Mouse (Mus musculus): ENCODE measurements around the gene Pop7. TPM values are rescaled to one million over a fixed set of nuclear protein-coding genes. Genes with fewer than 3 reads are reported as not detected.
A peak's percentile ranks its signal among the peaks of the same experiment; 100 is the strongest.

Pop7 gene
- total RNA-seq, 2 experiments from 2014 or later, result 33.6 to 36.1 TPM

GRCm38 (mm10) chr5:137529221-137529995 is 27.1 kb upstream of the Pop7 start:
- no peak for DNase-seq (ENCODE audit: low spot score in 2 of 2)
- intact Hi-C loops (cut with DNase I), result no loop called here

GRCm38 (mm10) chr5:137528247-137528968 is 26.1 kb upstream of the Pop7 start:
- intact Hi-C loops (cut with DNase I), result no loop called here
- DNase-seq (ENCODE audit: low spot score in 2 of 2), result no peak

- intact Hi-C loops (cut with DNase I), result no loop called here
- no peak for DNase-seq (ENCODE audit: low spot score in 2 of 2)
Measured at GRCm38 (mm10) chr5:137527413-137527812, 25.1 kb upstream of the Pop7 start.

- intact Hi-C loops (cut with DNase I), result no loop called here
- peak in 1 of 2 experiments; percentile 53 for DNase-seq (ENCODE audit: low spot score in 2 of 2)
Measured at GRCm38 (mm10) chr5:137526192-137526936, 24.0 kb upstream of the Pop7 start.

GRCm38 (mm10) chr5:137525511-137525910 is 23.2 kb upstream of the Pop7 start:
- DNase-seq (ENCODE audit: low spot score in 2 of 2), result no peak
- intact Hi-C loops (cut with DNase I), result no loop called here

GRCm38 (mm10) chr5:137524671-137525070 is 22.4 kb upstream of the Pop7 start:
- intact Hi-C loops (cut with DNase I), result no loop called here

GRCm38 (mm10) chr5:137524251-137524515 is 21.9 kb upstream of the Pop7 start:
- no peak for DNase-seq (ENCODE audit: low spot score in 2 of 2)
- intact Hi-C loops (cut with DNase I), result no loop called here

More at GRCm38 (mm10) chr5:137524671-137525070, 22.4 kb upstream of the Pop7 start:
- no peak for DNase-seq (ENCODE audit: low spot score in 2 of 2)

GRCm38 (mm10) chr5:137523396-137524250 is 21.3 kb upstream of the Pop7 start:
- DNase-seq (ENCODE audit: low spot score in 2 of 2), result no peak
- intact Hi-C loops (cut with DNase I), result no loop called here

- DNase-seq (ENCODE audit: low spot score in 2 of 2), result no peak
- intact Hi-C loops (cut with DNase I), result no loop called here
Measured at GRCm38 (mm10) chr5:137522711-137523110, 20.4 kb upstream of the Pop7 start.

- DNase-seq (ENCODE audit: low spot score in 2 of 2), result no peak
- intact Hi-C loops (cut with DNase I), result no loop called here
Measured at GRCm38 (mm10) chr5:137521861-137522260, 19.5 kb upstream of the Pop7 start.

- intact Hi-C loops (cut with DNase I), result no loop called here
- DNase-seq (ENCODE audit: low spot score in 2 of 2), result no peak
Measured at GRCm38 (mm10) chr5:137519691-137520550, 17.6 kb upstream of the Pop7 start.

- DNase-seq (ENCODE audit: low spot score in 2 of 2), result no peak
- intact Hi-C loops (cut with DNase I), result no loop called here
Measured at GRCm38 (mm10) chr5:137518436-137518835, 16.1 kb upstream of the Pop7 start, which contains the start of gene Gigyf1. Gene Gigyf1, plus strand, starts transcription at chr5:137518548.

GRCm38 (mm10) chr5:137514811-137515210 is 12.5 kb upstream of the Pop7 start:
- intact Hi-C loops (cut with DNase I), result no loop called here

GRCm38 (mm10) chr5:137513951-137514721 is 11.8 kb upstream of the Pop7 start:
- intact Hi-C loops (cut with DNase I), result no loop called here
- DNase-seq (ENCODE audit: low spot score in 2 of 2), result no peak

More at GRCm38 (mm10) chr5:137514811-137515210, 12.5 kb upstream of the Pop7 start:
- DNase-seq (ENCODE audit: low spot score in 2 of 2), result no peak

GRCm38 (mm10) chr5:137512847-137513794 is 10.8 kb upstream of the Pop7 start:
- intact Hi-C loops (cut with DNase I), result no loop called here
- no peak for DNase-seq (ENCODE audit: low spot score in 2 of 2)

- DNase-seq (ENCODE audit: low spot score in 2 of 2), result no peak
- intact Hi-C loops (cut with DNase I), result loop anchor here (2.0 kb wide), 1 partner anchor 19 kb away; no protein-coding TSS in a partner anchor
Measured at GRCm38 (mm10) chr5:137511706-137512105, 9.4 kb upstream of the Pop7 start.
